Mouse (Mus musculus) mature B cell (primary cell): ENCODE results near the gene Cadm4.

Experiments used
- in situ Hi-C: fragments of 300-500 bp; cut with MboI; formaldehyde crosslinking; loops from 2 replicates; pipeline ENCODE4 v1.14.3; 2019

The Cadm4 gene

GRCm38 (mm10) chr7:24481474-24482207 lies at the start of gene Cadm4:
Cadm4 (plus strand) TSS chr7:24482023.
- in situ Hi-C loops: no loop called here

DNA sequence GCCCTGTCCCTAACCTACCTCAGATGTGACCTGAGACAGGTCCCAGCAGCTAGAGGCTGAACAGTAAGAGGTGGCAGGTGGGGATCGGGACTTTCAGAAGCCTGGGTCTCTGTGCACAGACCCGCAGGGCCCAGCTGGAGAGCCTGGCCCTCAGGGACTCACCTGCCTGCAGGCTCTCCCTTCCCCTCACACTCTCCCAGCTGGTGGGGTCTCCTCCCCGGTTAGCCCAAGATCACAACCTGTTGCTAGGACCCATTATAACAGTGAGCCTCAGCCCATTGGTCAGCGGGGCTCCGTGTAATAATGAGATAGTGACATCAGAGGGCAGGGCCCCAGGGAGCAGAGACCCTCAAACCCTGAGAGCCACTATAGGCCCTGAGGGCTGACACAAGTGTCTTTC lies 46.5 kb upstream of the Cadm4 start:
- in situ Hi-C loops: loop anchor here (5.0 kb wide), 1 partner anchor 37 kb away; no protein-coding TSS in a partner anchor

GRCm38 (mm10) chr7:24437981-24438380 lies 43.8 kb upstream of the Cadm4 start:
- in situ Hi-C loops: loop anchor here (5.0 kb wide), 1 partner anchor 34 kb away; no protein-coding TSS in a partner anchor

GRCm38 (mm10) chr7:24439191-24439590 lies 42.6 kb upstream of the Cadm4 start:
- in situ Hi-C loops: loop anchor here (5.0 kb wide), 1 partner anchor 33 kb away; no protein-coding TSS in a partner anchor

- in situ Hi-C loops: loop anchor here (5.0 kb wide), 1 partner anchor 32 kb away; no protein-coding TSS in a partner anchor
Measured at GRCm38 (mm10) chr7:24439891-24440290, 41.9 kb upstream of the Cadm4 start.

- in situ Hi-C loops: no loop called here
Measured at GRCm38 (mm10) chr7:24441785-24442184, 40.0 kb upstream of the Cadm4 start.

DNA sequence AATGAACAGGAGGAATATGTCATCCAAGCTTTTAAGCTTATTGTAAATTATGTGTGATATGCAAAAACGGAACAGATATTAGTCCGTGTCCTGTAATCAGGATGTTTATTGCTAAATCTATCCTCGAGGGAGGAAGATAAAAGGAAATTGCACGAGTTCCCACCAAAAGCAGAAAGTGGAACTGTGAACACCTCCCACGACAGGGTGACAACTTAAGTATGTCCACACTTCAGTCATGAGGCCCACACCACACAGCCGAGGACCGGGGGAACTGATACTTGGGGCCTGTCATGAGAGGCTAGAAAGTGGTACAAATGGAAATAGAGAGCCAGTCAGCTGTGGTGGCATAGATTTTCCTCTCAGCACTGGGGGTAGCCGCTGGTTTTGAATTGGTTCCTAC lies 39.5 kb upstream of the Cadm4 start:
- in situ Hi-C loops: no loop called here

DNA sequence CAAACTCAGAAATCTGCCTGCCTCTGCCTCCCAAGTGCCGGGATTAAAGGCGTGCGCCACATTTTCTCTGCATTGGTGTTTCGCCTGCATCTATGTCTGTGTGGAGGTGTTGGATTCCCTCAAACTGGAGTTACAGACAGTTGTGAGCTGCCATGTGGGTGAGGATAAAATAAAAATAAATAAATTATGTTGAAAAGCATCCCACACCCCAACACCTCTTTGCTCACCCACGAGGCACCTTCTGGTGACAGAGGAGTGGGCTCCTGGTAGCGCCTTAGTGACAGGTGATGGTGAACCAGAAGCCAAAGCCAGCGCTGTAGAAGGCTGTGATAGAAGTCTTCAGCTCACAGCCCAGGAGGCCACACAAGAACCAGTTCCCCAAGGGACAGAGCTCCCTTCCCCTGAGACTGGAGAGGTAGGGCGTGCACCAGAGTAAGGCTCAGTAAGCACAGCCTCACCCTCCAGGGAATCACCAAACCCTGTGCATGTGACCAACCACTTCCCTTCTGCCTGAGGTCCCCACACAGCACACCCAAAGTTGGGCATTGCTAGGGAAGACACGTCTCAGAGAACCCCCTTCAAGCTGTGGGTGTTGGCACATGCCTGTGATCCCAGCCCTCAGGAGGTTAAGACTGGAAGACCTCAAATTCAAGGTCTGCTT lies 36.4 kb upstream of the Cadm4 start:
- in situ Hi-C loops: no loop called here

- in situ Hi-C loops: no loop called here
Measured at GRCm38 (mm10) chr7:24446697-24447340, 35.0 kb upstream of the Cadm4 start.

GRCm38 (mm10) chr7:24448782-24449517 lies 32.9 kb upstream of the Cadm4 start:
- in situ Hi-C loops: no loop called here

GRCm38 (mm10) chr7:24450585-24451017 lies 31.2 kb upstream of the Cadm4 start:
- in situ Hi-C loops: no loop called here

DNA sequence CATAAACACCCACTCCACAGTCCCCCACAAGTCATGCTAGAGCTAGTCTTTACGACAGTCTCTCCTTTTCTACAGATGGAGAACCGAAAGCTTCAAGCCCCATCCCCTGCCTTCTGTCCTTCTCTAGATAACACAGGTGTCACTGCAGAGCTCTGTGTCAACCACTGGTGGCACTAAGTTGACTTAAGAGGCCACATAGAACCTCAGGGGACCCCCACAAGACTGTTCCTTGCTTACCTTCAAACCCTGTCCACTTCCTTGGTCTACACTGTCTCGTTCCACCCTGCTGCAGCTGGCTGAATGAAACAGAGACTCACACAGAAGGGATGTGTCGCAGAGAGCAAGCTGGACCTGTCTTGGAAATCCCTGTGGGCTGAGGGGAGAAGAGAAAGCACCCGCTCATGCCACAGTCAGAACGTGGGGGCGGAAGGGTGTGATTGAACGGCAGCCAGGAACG lies 29.9 kb upstream of the Cadm4 start, which contains the start of gene Irgc1:
Gene Irgc1 (minus strand): TSS at position 443 of the 457 bp plus-strand sequence.
- in situ Hi-C loops: no loop called here

- in situ Hi-C loops: no loop called here
Measured at GRCm38 (mm10) chr7:24454199-24454598, 27.6 kb upstream of the Cadm4 start.

DNA sequence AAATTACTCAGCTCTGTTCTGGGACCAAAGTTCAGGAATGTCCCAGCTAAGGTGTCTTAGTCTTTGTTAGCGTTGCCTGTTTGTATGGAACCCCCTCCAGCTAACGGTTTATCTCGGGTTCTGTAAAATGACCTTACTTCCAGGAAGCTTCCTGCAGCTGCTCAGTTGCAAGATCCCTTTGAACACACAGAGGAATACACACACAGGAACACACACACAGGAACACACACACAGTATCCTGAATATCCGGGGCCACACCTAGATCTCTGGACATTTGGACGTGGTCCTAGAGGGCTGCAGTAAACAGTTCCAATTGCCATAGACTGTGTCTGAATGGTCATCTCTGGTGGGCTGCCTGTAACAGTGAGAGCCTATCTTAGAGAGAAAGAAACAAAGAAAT lies 26.1 kb upstream of the Cadm4 start:
- in situ Hi-C loops: no loop called here

DNA sequence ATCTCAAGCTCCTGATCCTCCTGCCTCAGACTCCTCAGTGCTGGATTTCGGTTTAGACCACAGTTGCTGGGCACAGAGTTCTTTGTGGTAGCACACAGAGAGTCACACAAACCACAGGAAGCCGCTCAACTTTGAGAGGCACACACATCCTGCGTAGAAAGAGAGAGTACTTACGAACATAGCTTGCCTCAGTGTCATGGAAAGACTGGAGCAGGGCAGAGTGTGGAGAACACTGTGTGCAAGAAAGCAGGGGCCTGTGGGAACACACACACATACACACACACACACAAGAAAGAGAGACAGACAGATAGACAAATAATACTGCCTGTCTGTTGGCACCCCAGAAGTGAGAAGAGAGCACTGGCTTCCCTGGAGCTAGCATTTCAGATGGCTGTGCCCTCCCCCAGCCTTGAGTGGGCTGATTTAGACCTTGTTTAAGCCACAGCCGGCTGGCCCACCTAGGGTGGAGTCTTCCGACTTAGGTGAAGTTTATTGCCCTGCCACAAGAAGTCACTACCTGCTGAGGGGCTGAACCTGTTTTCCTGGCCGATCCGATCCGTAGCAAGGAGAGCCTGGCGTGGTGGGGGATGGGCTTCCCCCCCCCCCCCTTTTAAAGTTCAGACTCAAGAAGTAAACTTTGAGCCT lies 24.0 kb upstream of the Cadm4 start:
- in situ Hi-C loops: no loop called here

GRCm38 (mm10) chr7:24459440-24459839 lies 22.4 kb upstream of the Cadm4 start:
- in situ Hi-C loops: no loop called here

GRCm38 (mm10) chr7:24459843-24460242 lies 22.0 kb upstream of the Cadm4 start:
- in situ Hi-C loops: no loop called here

DNA sequence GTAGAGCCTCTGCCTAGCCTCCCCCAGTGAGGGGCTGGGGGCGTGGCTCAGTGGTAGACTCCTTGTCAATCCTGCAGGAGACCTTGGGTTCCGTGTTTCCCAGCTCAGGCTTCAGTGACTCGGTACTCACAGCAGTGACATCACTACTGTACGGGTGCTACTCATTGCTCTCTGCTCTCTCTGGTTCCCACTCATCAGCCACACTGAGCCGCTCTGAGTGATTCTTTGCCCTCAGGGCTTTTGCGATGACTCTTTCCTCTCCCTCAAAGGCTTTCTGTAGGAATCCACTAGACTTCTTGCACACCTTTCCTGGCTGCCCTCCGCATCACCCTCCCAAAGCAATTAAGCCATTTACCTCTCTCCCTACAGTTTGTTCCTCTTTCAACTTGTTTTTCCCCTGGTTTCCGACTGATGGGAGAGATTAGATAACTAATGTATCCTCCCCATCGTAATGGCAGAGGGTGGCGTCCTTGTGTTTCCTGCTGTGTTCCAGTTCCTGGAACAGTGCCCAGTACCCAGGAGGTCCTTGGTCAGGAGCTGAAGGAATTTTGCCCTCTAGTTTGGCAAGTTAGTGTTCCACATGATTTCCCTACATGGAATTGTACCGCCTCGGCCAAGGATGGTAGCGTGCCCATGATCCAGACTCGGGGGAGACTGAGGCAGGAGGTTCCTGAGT lies 20.3 kb upstream of the Cadm4 start:
- in situ Hi-C loops: no loop called here

DNA sequence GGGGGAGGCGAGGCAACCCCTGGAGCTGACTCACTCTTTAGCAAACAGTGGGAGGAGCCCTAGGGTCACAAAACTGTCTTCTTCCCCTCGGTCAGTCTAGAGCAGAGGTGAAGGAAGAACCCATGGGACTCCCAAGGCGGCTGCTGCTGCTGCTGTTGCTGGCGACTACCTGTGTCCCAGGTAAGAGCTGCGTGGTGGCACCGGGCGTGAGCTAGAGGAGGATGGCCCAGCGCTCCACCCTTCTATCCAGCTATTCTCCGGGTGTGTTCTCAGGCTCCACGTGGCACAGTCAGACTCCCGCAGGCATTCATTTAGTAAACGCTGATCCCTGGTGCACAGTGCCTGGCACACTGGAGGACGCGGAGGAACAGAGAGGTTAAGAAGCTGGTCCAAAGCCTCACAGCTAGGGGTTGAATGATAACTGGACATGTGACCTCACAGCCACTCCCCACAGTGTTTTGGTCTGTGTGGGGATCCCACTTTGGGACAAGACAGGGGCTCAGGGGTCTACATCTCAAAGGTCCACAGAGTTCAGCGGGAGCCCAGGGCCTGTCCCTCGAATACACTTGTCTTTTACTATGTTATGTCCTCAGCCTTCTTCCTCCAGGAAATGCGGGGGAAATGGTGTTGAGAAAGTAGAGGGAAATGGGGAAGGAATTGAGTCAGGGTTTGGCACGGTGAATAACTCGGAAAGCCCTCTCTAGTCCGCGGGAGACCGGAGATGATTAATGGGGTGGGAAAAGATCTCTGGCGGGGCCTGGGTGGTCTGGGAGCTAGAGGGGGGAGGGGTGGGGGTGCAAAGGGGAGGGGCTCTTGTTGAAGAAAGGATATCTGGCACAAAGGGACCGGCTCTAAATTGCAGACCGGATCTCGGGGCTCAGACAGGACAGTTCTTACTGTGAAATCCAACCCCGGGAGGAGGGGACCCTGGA lies 19.2 kb upstream of the Cadm4 start, which contains the start of gene Plaur:
Gene Plaur (plus strand): TSS at position 97 of the 932 bp plus-strand sequence.
- in situ Hi-C loops: no loop called here
